ENCODE assay signal across 9 mouse cellular contexts in genomic region chr2:71530391-71531123, GRCm38 (mm10). TPM values are rescaled to one million over a fixed set of nuclear protein-coding genes. Genes with fewer than 3 reads are reported as not detected.
A peak's percentile ranks its signal among the peaks of the same experiment; 100 is the strongest.
DNase-seq lines count a peak whose midpoint lies in the region; ATAC-seq lines count a peak whose summit lies in the region.
"Had no signal": no experiment of that assay in that cellular context is flagged by ENCODE, and none has a peak within 500 bp of the region (broad histone marks: within the 10 kb centered on the region; RNA-seq: fewer than 3 reads in every experiment).

No protein-coding gene starts in this region.

- 0 out of 2 replicates have a peak overlapping the region, but pooled peaks have one; percentile 47 for H3K4me3 ChIP-seq in lung, embryonic 15.5 days
- H3K4me3 ChIP-seq in embryonic facial prominence, embryonic 12.5 days = peak overlapping the region; percentile 43
- peak overlapping the region; percentile 9; the same call in 1 of the 2 replicates for H3K4me3 ChIP-seq in intestine, embryonic 15.5 days (replicated peaks)

- H3K27me3 ChIP-seq in lung, embryonic 15.5 days = peaks cover 99% of the 10 kb centered on the region
- peaks cover 78% of the 10 kb centered on the region for H3K27me3 ChIP-seq in embryonic facial prominence, embryonic 12.5 days
- peaks cover 92% of the 10 kb centered on the region for H3K27me3 ChIP-seq in intestine, embryonic 15.5 days (replicated peaks)

- no peak overlapping the region for H3K27ac ChIP-seq in lung, embryonic 15.5 days
- peak overlapping the region; percentile 88 for H3K27ac ChIP-seq in embryonic facial prominence, embryonic 12.5 days
- H3K27ac ChIP-seq in intestine, embryonic 15.5 days = no peak overlapping the region

- no peaks in the 10 kb centered on the region for H3K9me3 ChIP-seq in lung, embryonic 15.5 days
- H3K9me3 ChIP-seq in embryonic facial prominence, embryonic 12.5 days = no peaks in the 10 kb centered on the region
- no peaks in the 10 kb centered on the region for H3K9me3 ChIP-seq in intestine, embryonic 15.5 days

- ATAC-seq in lung, embryonic 15.5 days (ENCODE audit: borderline replicate concordance, extremely low read depth, low FRiP score, low TSS enrichment) = no peak
- ATAC-seq in embryonic facial prominence, embryonic 12.5 days (ENCODE audit: insufficient number of reproducible peaks, insufficient read depth, low FRiP score, low TSS enrichment) = no peak
- ATAC-seq in intestine, embryonic 15.5 days = no peak
- ATAC-seq in frontal cortex, adult (ENCODE audit: low TSS enrichment) = no peak

- no peak overlapping the region for H3K9ac ChIP-seq in lung, embryonic 15.5 days
- H3K9ac ChIP-seq in embryonic facial prominence, embryonic 12.5 days = peak overlapping the region; percentile 48
- H3K9ac ChIP-seq in intestine, embryonic 15.5 days = no peak overlapping the region

- DNase-seq in lung, postnatal 14 days = no peak
- peak; percentile 46 for DNase-seq in retina, postnatal 1 day
- DNase-seq in layer of hippocampus, postnatal 10 days (ENCODE audit: low spot score in 2 of 2) = no peak
- no peak for DNase-seq in cerebellum, adult 8-10 months

- no peaks in the 10 kb centered on the region for H3K36me3 ChIP-seq in lung, embryonic 15.5 days
- no peaks in the 10 kb centered on the region for H3K36me3 ChIP-seq in embryonic facial prominence, embryonic 12.5 days
- no peaks in the 10 kb centered on the region for H3K36me3 ChIP-seq in intestine, embryonic 15.5 days

- H3K4me2 ChIP-seq in lung, embryonic 15.5 days = peak overlapping the region; percentile 91
- peak overlapping the region; percentile 82 for H3K4me2 ChIP-seq in embryonic facial prominence, embryonic 12.5 days (replicated peaks)
- peak overlapping the region; percentile 91; the same call in 1 of the 2 replicates for H3K4me2 ChIP-seq in intestine, embryonic 15.5 days (replicated peaks)

- WGBS in lung, embryonic 15.5 days = 2% methylated on average over 34 of the region's 34 CpGs
- WGBS in embryonic facial prominence, embryonic 12.5 days = under 1% methylated on average over 34 of the region's 34 CpGs
- 1% methylated on average over 34 of the region's 34 CpGs for WGBS in intestine, embryonic 15.5 days

- peaks cover 24% of the 10 kb centered on the region for H3K4me1 ChIP-seq in lung, embryonic 15.5 days
- 0 out of 2 replicates have a peak, but pooled peaks cover 7% of the 10 kb centered on the region for H3K4me1 ChIP-seq in embryonic facial prominence, embryonic 12.5 days
- H3K4me1 ChIP-seq in intestine, embryonic 15.5 days (replicated peaks) = peaks cover 17% of the 10 kb centered on the region

RNA-seq across cellular contexts. Expression of gene Dlx1, which starts 2.6 kb away (rescaled TPM):
- 0.30 and 0.46 TPM in 2 replicates for polyA plus RNA-seq in lung, embryonic 15.5 days (2015; fragmentation: Nextera tagmentation; extraction: Ambion mirVana)
- polyA plus RNA-seq in embryonic facial prominence, embryonic 12.5 days (2016; fragmentation: Nextera tagmentation; extraction: Ambion mirVana) = 65.4 and 87.0 TPM in 2 replicates
- 7.1 and 7.8 TPM in 2 replicates for polyA plus RNA-seq in intestine, embryonic 15.5 days (2015; fragmentation: Nextera tagmentation; extraction: Ambion mirVana)
- 10 to 100 TPM; 25.5 to 29.3 TPM for total RNA-seq in layer of hippocampus, postnatal 10 days (2021)
- total RNA-seq: liver, adult 2 months had no signal
- polyA plus RNA-seq: liver, adult 2 months had no signal

RNA-seq across cellular contexts. Expression of gene Dlx2, which starts 16.0 kb away (rescaled TPM):
- polyA plus RNA-seq in lung, embryonic 15.5 days (2015; fragmentation: Nextera tagmentation; extraction: Ambion mirVana) = 0.15 and 0.16 TPM in 2 replicates
- polyA plus RNA-seq in embryonic facial prominence, embryonic 12.5 days (2016; fragmentation: Nextera tagmentation; extraction: Ambion mirVana) = 21.9 and 29.7 TPM in 2 replicates
- polyA plus RNA-seq in intestine, embryonic 15.5 days (2015; fragmentation: Nextera tagmentation; extraction: Ambion mirVana) = 3.2 and 4.7 TPM in 2 replicates
- 1 to 10 TPM; 7.7 to 8.6 TPM for total RNA-seq in layer of hippocampus, postnatal 10 days (2021)
- total RNA-seq: liver, adult 2 months had no signal
- polyA plus RNA-seq: liver, adult 2 months had no signal
